Mouse (Mus musculus) frontal cortex, adult 2 months (tissue): ENCODE measurements around the gene Anapc10. TPM values are rescaled to one million over a fixed set of nuclear protein-coding genes. Genes with fewer than 3 reads are reported as not detected.

ENCODE experiments used
- DNase-seq, 2 experiments: peaks; one replicate each; pipeline ENCODE4 v3.0.0; 2022; ENCODE audit warnings: low spot score in 1 of 2; ENCODE audit errors: extremely low spot score in 1 of 2
- polyA plus RNA-seq: library from polyadenylated mRNA; depleted of rRNA; stranded (reverse); fragments of >200 nt; gene quantifications from 2 replicates; pipeline ENCODE4 v1.2.3, GENCODE M21; 2012; rRNA removed

Anapc10 gene
- polyA plus RNA-seq, 1 experiment: 7.4 TPM

DNA sequence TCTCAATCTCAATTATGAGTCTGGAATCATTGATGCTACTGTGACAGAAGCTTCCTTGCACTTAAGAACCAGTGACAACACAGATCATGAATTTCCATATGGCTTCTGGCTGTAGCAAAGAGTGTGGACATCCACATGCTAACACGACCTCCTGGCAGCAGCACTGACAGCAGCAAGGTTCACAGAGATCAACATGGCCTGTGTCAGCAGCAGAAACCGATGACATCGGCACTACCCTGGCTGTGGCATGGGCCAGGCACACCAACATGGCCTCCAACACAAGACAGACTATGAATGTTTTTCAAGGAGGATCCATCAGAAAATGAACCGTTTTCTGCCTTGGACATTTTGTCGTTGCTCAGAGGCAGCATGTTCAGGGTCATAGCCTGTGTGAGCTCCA is 114.9 kb downstream of the Anapc10 start:
- no peak for DNase-seq

Other genes with a start within 250 kb of the Anapc10 start
- gene Otud4, start 72.2 kb upstream of the Anapc10 start, polyA plus RNA-seq: 26.4 and 28.6 TPM in 2 replicates
- gene Abce1, start 80 bp upstream of the Anapc10 start, polyA plus RNA-seq: 48.9 and 50.3 TPM in 2 replicates